Mouse (Mus musculus) ovary, postnatal 10 days (tissue): ENCODE measurements around the gene Pbx2.
"Not testable (repeated sequence)": the region's sequence is repeated elsewhere in the genome, so short reads cannot be mapped to it uniquely, and the experiment has no call there.

Experiments
- DNase-seq: peaks from one replicate; pipeline ENCODE4 v3.0.0; 2022; ENCODE audit warnings: low spot score

Pbx2 gene

DNA sequence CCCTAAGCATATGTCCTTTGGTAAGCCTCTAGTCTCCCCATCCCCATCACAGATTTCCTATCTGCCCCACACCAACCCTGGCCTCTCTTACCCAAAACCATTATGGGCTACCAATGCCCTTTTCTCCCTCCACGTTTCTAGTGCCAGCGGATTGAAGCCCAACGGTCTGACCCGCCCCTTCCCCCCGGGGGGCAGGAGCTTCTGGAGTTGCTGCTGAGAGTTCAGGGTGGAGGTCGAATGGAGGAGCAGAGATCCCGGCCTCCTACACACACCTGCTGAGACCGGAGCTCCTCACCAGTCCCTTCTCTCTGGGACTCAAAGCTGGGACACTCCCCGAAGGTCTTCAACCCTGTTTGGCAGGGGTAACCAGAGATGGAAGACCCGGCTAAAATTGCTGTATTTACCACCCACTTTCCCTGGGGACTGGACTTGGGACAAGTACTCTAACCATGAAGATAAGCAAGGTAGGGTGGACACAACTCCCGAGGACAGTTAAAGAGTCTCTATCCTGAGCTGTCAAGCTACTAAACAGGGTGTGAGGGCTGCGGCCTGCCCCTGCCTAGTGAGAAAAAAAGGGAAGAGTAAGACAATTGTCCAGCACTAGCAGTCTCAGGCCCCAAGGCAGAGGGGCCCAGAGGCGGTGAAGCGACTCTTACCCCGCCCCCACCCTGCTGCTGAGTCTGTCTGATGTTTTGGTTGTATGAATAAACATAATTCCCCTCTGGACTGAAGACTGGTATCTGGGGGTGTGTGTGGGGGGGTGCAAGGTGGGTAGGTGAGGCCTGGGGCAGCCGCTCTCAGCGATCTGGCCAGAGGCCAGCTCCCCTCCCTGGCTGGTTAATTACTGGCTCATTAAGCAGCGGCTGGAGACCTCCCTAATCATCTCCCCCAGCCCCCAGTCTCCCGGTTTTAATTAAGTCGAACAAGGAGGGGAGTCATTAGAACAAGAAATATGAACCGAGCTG lies at the start of gene Pbx2:
Gene Pbx2 (plus strand): TSS at position 238 of the 965 bp plus-strand sequence.
- no peak for DNase-seq

GRCm38 (mm10) chr17:34543567-34543966 lies 47.5 kb upstream of the Pbx2 start:
- DNase-seq = not testable (repeated sequence)

GRCm38 (mm10) chr17:34546797-34547196 lies 44.3 kb upstream of the Pbx2 start:
- no peak for DNase-seq

DNA sequence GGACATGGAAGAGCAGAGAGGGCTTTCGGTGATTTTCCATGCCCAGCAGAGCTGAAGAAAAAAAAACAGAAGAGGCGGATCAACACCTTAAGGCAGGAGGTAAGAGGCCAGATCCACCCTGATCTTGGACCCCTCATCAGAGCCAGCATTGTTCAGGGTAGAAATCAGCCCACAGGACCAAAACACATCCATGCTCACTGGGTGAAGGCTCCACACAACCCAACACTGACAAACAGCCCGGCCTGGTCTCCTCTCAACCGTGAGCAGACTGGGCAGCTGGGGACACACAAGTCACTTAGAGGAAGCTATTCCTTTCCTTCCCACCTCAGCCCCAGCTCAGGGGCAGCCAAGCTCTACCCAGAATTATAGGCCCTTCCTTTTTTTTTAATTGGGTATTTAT lies 43.5 kb upstream of the Pbx2 start:
- DNase-seq = no peak

- DNase-seq = no peak
Measured at GRCm38 (mm10) chr17:34549156-34549555, 41.9 kb upstream of the Pbx2 start.

- no peak for DNase-seq
Measured at GRCm38 (mm10) chr17:34549843-34550242, 41.2 kb upstream of the Pbx2 start.

DNA sequence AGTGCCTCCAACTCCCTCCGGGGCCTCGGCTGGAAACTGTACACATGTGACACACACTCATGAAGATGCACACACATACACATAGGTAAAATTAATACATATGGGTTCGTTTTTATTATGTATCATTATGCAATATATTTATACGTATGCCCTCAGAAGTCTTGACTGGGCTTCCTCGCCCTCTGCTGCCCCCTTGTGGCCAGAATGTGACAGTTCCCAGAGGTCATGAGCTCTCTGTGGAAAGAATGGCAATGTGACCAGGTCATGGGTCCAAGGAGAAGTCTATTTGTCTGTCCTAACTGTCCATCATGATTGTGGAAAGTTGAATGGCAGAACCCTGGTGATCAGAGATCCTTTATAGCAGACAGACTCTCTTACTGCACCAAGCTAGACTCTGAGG lies 35.6 kb upstream of the Pbx2 start:
- DNase-seq = peak; percentile 64

GRCm38 (mm10) chr17:34556406-34556805 lies 34.7 kb upstream of the Pbx2 start:
- no peak for DNase-seq

GRCm38 (mm10) chr17:34557411-34557810 lies 33.7 kb upstream of the Pbx2 start:
- DNase-seq = no peak

- DNase-seq = no peak
Measured at GRCm38 (mm10) chr17:34559116-34559515, 31.9 kb upstream of the Pbx2 start.

DNA sequence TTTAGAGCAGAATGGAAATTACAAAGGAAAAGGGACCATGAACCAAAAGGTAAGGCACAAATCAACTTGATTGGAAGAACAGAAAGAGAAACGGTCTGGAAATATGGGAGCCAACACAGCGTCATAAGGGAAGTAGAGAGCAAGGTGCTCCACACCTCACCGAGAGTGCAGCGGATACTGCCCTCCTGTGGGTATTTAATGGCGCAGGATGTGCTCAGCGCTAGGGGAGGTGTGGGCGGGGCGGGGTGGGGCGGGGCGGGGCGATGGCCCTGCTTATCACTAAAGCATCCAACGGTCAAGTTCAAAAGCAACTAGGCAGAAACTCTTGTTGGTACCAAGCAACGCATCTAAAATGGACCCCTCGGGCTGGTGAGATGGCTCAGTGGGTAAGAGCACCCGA lies 31.2 kb upstream of the Pbx2 start:
- no peak for DNase-seq

DNA sequence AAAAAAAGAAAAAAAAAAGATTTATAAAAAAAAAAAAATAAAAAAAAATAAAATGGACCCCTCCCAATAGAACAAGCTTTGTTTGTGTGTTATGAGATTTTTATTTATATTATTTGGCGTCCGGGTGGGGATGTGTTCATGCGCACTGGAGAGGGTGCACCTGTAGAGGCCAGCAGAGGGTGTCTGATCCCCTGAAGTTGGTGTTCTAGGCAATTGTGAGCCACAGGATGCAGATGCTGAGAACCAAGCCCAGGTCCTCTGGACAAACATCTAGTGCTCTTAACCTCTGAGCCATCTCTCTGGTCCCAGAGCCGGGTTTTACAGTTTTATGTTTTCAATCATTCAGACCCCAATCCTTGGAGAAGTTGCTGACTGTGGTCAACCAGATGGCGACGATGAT lies 30.6 kb upstream of the Pbx2 start:
- DNase-seq = no peak

GRCm38 (mm10) chr17:34561200-34561599 lies 29.9 kb upstream of the Pbx2 start:
- DNase-seq = no peak

GRCm38 (mm10) chr17:34562595-34562994 lies 28.5 kb upstream of the Pbx2 start:
- DNase-seq = no peak

DNA sequence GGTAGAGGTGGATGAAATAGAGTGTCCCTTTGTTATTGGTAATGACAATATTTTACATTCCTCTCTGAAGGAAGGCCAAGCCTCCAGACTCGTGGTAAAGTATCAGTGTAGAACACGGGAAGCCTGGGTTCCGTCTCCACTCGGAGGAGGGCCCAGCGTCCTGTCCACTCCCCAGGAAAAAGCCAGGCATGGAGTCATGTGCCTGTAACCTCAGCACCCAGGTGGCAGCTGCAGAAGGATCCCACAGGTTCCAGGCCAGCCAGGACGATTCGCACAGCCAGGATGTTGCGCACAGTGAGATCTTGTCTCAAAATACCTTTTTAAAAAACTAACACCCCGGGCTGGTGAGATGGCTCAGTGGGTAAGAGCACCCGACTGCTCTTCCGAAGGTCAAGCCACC lies 27.7 kb upstream of the Pbx2 start:
- no peak for DNase-seq

DNA sequence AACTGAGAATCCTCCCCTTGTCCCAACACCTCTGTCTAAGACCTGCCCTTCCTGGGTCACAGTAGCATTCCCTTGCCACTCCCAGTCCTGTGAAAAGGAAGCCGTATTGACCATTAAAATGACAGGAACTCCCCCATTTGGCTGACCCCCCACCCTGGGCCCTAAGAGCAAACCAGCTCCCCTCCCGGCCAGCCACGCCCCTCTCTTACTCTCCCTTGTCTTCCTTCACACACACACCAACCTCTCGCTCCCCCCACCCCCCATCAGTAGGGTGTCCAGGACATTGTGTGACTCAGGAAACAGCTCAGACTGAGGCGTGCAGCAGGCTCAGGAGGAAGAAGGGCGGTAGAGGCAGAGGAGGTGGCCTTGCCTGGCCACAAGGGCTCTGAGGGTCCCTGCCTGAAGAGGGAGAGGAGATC lies 27.1 kb upstream of the Pbx2 start, which contains the start of gene Notch4:
Gene Notch4 (plus strand): TSS at position 266 of the 419 bp plus-strand sequence.
- no peak for DNase-seq

GRCm38 (mm10) chr17:34564796-34565195 lies 26.3 kb upstream of the Pbx2 start:
- no peak for DNase-seq

GRCm38 (mm10) chr17:34567311-34567710 lies 23.8 kb upstream of the Pbx2 start:
- DNase-seq = no peak

DNA sequence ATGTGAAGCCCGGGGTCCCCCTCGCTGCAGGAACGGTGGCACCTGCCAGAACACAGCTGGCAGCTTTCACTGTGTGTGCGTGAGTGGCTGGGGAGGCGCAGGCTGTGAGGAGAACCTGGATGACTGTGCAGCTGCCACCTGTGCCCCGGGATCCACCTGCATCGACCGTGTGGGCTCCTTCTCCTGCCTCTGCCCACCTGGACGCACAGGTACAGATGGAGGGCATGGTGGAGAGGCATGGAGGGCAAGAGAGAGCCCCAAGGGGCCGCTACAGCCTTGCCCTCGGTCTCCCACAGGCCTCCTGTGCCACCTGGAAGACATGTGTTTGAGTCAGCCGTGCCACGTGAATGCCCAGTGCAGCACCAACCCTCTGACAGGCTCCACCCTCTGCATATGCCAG lies 22.6 kb upstream of the Pbx2 start:
- DNase-seq = no peak

DNA sequence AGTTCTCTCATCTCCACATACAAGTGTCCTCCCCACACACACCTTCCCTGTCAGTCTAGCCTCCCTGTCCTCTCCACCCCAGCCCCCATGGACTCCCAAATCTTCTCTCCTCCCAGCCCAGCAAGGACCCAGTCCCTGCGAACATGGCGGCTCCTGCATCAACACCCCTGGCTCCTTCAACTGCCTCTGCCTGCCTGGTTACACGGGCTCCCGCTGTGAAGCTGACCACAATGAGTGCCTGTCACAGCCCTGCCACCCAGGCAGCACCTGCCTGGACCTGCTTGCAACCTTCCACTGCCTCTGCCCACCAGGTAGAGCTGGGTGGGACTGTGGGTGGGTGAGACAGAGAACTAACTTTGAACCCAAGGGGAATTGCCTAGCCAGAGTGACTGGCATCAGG lies 21.1 kb upstream of the Pbx2 start:
- no peak for DNase-seq

DNA sequence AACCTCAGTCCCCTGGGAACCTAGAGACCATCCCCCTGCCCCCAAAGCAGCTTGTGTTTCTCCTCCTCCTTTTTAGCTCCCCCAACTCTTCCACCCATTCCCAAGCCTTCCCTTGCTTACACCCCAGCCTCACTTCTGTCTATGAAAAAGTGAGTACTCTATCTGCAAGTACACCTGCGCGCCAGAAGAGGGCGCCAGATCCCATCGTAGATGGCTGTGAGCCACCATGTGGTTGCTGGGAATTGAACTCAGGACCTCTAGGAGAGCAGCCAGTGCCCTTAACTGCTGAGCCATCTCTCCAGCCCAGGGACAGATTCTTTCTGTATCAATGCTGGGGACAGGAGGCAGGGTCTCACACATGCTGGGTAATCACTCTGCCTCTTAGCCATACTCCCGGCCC lies 19.2 kb upstream of the Pbx2 start:
- DNase-seq = no peak

DNA sequence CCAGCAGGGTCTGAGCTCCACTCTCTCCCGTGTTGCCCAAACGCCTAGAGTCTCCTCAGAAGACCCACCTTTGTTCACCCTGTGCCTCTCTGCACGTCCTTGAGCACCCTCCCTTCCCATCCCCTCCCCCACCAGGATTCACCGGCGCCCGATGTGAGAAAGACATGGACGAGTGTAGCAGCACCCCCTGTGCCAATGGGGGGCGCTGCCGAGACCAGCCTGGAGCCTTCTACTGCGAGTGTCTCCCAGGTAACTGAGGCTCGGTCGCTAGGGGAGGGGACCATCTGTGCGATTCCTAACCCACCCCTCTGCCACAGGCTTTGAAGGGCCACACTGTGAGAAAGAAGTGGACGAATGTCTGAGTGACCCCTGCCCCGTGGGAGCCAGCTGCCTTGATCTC lies 18.7 kb upstream of the Pbx2 start:
- no peak for DNase-seq

- no peak for DNase-seq
Measured at GRCm38 (mm10) chr17:34576577-34576976, 14.5 kb upstream of the Pbx2 start.

GRCm38 (mm10) chr17:34578070-34578469 lies 13.0 kb upstream of the Pbx2 start:
- no peak for DNase-seq
